Mouse (Mus musculus) gastrocnemius, postnatal 4 days (tissue): ENCODE data around the gene Ift122. TPM values are rescaled to one million over a fixed set of nuclear protein-coding genes. Genes with fewer than 3 reads are reported as not detected.

Experiments
- DNase-seq, 2 experiments: peaks; one replicate each; pipeline ENCODE4 v3.0.0; 2021 to 2022; ENCODE audit warnings: low spot score in 2 of 2, mixed read lengths in 2 of 2
- total RNA-seq, 2 experiments: library from RNA; stranded (reverse); gene quantifications; 2 replicates each; pipeline ENCODE4 v1.2.3; 2021

The Ift122 gene
- total RNA-seq, 2 experiments from 2014 or later: 16.7 to 18.6 TPM

- no peak for DNase-seq
These were observed 122.3 kb downstream of the Ift122 start for GRCm38 (mm10) chr6:115975606-115976005.

Other genes starting within 250 kb of the Ift122 start
- 100 to 1,000 TPM; 123 to 137 TPM for gene Raf1, start 176.8 kb upstream of the Ift122 start, total RNA-seq
- gene Tmem40, start 91.1 kb upstream of the Ift122 start, total RNA-seq: under 1 TPM; 0.66 to 0.73 TPM
- gene Cand2, start 78.9 kb upstream of the Ift122 start, total RNA-seq: 100 to 1,000 TPM; 103 to 106 TPM
- 1,000 to 10,000 TPM; 1,342 to 1,439 TPM for gene Rpl32, start 44.7 kb upstream of the Ift122 start, total RNA-seq
- gene Efcab12, start 15.1 kb upstream of the Ift122 start, total RNA-seq: under 1 TPM; 0.15 to 0.26 TPM
- 1 to 10 TPM; 4.8 to 5.4 TPM for gene Mbd4, start 99 bp upstream of the Ift122 start, total RNA-seq
- gene Rho, start 78.3 kb downstream of the Ift122 start, total RNA-seq: under 1 TPM; 0.62 to 0.93 TPM
- gene H1foo, start 91.5 kb downstream of the Ift122 start, total RNA-seq: not detected
- gene Plxnd1, start 141.5 kb downstream of the Ift122 start, total RNA-seq: 100 to 1,000 TPM; 125 to 133 TPM